Comparison of ENCODE assay signal across 8 mouse cellular contexts in genomic region chr4:100910605-100911330, GRCm38 (mm10).
A peak's percentile ranks its signal among the peaks of the same experiment; 100 is the strongest.
DNase-seq lines count a peak whose midpoint lies in the region; ATAC-seq and TF ChIP-seq lines count a peak whose summit lies in the region.
"Had no signal": no experiment of that assay in that cellular context is flagged by ENCODE, and none has a peak within 500 bp of the region (broad histone marks: within the 10 kb centered on the region; RNA-seq: fewer than 3 reads in every experiment).

No protein-coding gene starts in this region.

- no peak for ATAC-seq in limb, embryonic 13.5 days (ENCODE audit: low FRiP score, low read depth)
- ATAC-seq in embryonic facial prominence, embryonic 15.5 days (ENCODE audit: insufficient number of reproducible peaks, low FRiP score, low TSS enrichment, low read depth) = no peak
- no peak for ATAC-seq in hindbrain, postnatal 0 days
- no peak for ATAC-seq in neural tube, embryonic 15.5 days (ENCODE audit: low FRiP score)

- WGBS in limb, embryonic 13.5 days = 18% methylated on average over 11 of the region's 11 CpGs
- 15% methylated on average over 11 of the region's 11 CpGs for WGBS in limb, embryonic 10.5 days
- WGBS in embryonic facial prominence, embryonic 15.5 days = 16% methylated on average over 11 of the region's 11 CpGs
- 15% methylated on average over 11 of the region's 11 CpGs for WGBS in hindbrain, postnatal 0 days
- 10% methylated on average over 11 of the region's 11 CpGs for WGBS in neural tube, embryonic 15.5 days

- TF ChIP-seq CTCF in hindbrain, postnatal 0 days (IDR thresholded peaks at IDR 0.05; ENCODE audit: low read depth) = 0 out of 2 replicates have a peak, but pooled peaks have one; percentile 1

- H3K36me3 ChIP-seq in limb, embryonic 13.5 days = no peaks in the 10 kb centered on the region
- peaks cover 5% of the 10 kb centered on the region; the same call in 1 of the 2 replicates for H3K36me3 ChIP-seq in limb, embryonic 10.5 days
- H3K36me3 ChIP-seq in embryonic facial prominence, embryonic 15.5 days = no peaks in the 10 kb centered on the region
- H3K36me3 ChIP-seq in hindbrain, postnatal 0 days (ENCODE audit: insufficient read depth, low read length) = no peaks in the 10 kb centered on the region
- no peaks in the 10 kb centered on the region for H3K36me3 ChIP-seq in neural tube, embryonic 15.5 days

- H3K9me3 ChIP-seq in limb, embryonic 13.5 days = no peaks in the 10 kb centered on the region
- no peaks in the 10 kb centered on the region for H3K9me3 ChIP-seq in limb, embryonic 10.5 days (replicated peaks)
- H3K9me3 ChIP-seq in embryonic facial prominence, embryonic 15.5 days (replicated peaks) = no peaks in the 10 kb centered on the region
- no peaks in the 10 kb centered on the region for H3K9me3 ChIP-seq in hindbrain, postnatal 0 days (ENCODE audit: low read length)
- no peaks in the 10 kb centered on the region for H3K9me3 ChIP-seq in neural tube, embryonic 15.5 days (replicated peaks)

- H3K4me2 ChIP-seq in limb, embryonic 13.5 days (replicated peaks) = peak overlapping the region; percentile 30
- no peak overlapping the region for H3K4me2 ChIP-seq in embryonic facial prominence, embryonic 15.5 days (replicated peaks)
- H3K4me2 ChIP-seq in hindbrain, postnatal 0 days (ENCODE audit: low read depth, low read length) = peak overlapping the region; percentile 17; the same call in 1 of the 2 replicates
- peak overlapping the region; percentile 20; the same call in 1 of the 2 replicates for H3K4me2 ChIP-seq in neural tube, embryonic 15.5 days

- H3K27me3 ChIP-seq in limb, embryonic 13.5 days = no peaks in the 10 kb centered on the region
- no peaks in the 10 kb centered on the region for H3K27me3 ChIP-seq in limb, embryonic 10.5 days (ENCODE audit: low read depth, poor library complexity, severe bottlenecking)
- H3K27me3 ChIP-seq in embryonic facial prominence, embryonic 15.5 days = no peaks in the 10 kb centered on the region
- no peaks in the 10 kb centered on the region for H3K27me3 ChIP-seq in hindbrain, postnatal 0 days (ENCODE audit: insufficient read depth, low read length)
- no peaks in the 10 kb centered on the region for H3K27me3 ChIP-seq in neural tube, embryonic 15.5 days (replicated peaks)

- DNase-seq in limb, embryonic 10.5 days (ENCODE audit: low spot score) = no peak
- DNase-seq in hindbrain, postnatal 0 days (ENCODE audit: low spot score) = no peak
- DNase-seq in cerebellum, adult 11 months = no peak
- no peak for DNase-seq in left cerebral cortex, postnatal 36 days (ENCODE audit: low spot score in 2 of 2)
- DNase-seq: cerebellum, adult 8-10 months had no signal

- H3K4me1 ChIP-seq in limb, embryonic 13.5 days = peaks cover 39% of the 10 kb centered on the region
- peaks cover 39% of the 10 kb centered on the region for H3K4me1 ChIP-seq in limb, embryonic 10.5 days
- H3K4me1 ChIP-seq in embryonic facial prominence, embryonic 15.5 days = peaks cover 17% of the 10 kb centered on the region; the same call in 1 of the 2 replicates
- H3K4me1 ChIP-seq in hindbrain, postnatal 0 days (ENCODE audit: insufficient read depth, low read length) = peaks cover 14% of the 10 kb centered on the region
- peaks cover 38% of the 10 kb centered on the region for H3K4me1 ChIP-seq in neural tube, embryonic 15.5 days

- no peak overlapping the region for H3K27ac ChIP-seq in limb, embryonic 13.5 days
- H3K27ac ChIP-seq in limb, embryonic 10.5 days = no peak overlapping the region
- H3K27ac ChIP-seq in embryonic facial prominence, embryonic 15.5 days (replicated peaks) = peak overlapping the region; percentile 44; the same call in 1 of the 2 replicates
- H3K27ac ChIP-seq in hindbrain, postnatal 0 days = no peak overlapping the region
- H3K27ac ChIP-seq in neural tube, embryonic 15.5 days (replicated peaks) = peak overlapping the region; percentile 3; the same call in 1 of the 2 replicates

- intact Hi-C loops in left cerebral cortex, postnatal 36 days (cut with DNase I) = loop anchor here (10.0 kb wide), 1 partner anchor 136 kb away; the partner anchor contains the start of gene Cachd1

- H3K4me3 ChIP-seq in limb, embryonic 13.5 days = no peak overlapping the region
- H3K4me3 ChIP-seq in limb, embryonic 10.5 days = no peak overlapping the region
- H3K4me3 ChIP-seq in embryonic facial prominence, embryonic 15.5 days (replicated peaks) = no peak overlapping the region
- no peak overlapping the region for H3K4me3 ChIP-seq in hindbrain, postnatal 0 days (ENCODE audit: low read length)
- H3K4me3 ChIP-seq in neural tube, embryonic 15.5 days (replicated peaks) = no peak overlapping the region

- no peak overlapping the region for H3K9ac ChIP-seq in limb, embryonic 13.5 days
- H3K9ac ChIP-seq in embryonic facial prominence, embryonic 15.5 days = no peak overlapping the region
- no peak overlapping the region for H3K9ac ChIP-seq in hindbrain, postnatal 0 days (replicated peaks; ENCODE audit: low read length)
- no peak overlapping the region for H3K9ac ChIP-seq in neural tube, embryonic 15.5 days (replicated peaks)

Comparison
In these comparisons a context has a peak if more than half of its experiments do, and no peak if none do; other contexts are left out.
1. H3K27ac ChIP-seq: peak in embryonic facial prominence, embryonic 15.5 days (single experiment) and neural tube, embryonic 15.5 days (single experiment); none in limb, embryonic 13.5 days (single experiment), limb, embryonic 10.5 days (single experiment) and hindbrain, postnatal 0 days (single experiment).